Mouse (Mus musculus): ENCODE measurements around the gene Bpifb5. TPM values are rescaled to one million over a fixed set of nuclear protein-coding genes. Genes with fewer than 3 reads are reported as not detected.
A peak's percentile ranks its signal among the peaks of the same experiment; 100 is the strongest.
"Not testable (repeated sequence)": the region's sequence is repeated elsewhere in the genome, so short reads cannot be mapped to it uniquely, and the experiment has no call there.

Bpifb5 gene
- total RNA-seq (2021) = not detected
- long read RNA-seq, experiment 1 = 0 reads
- long read RNA-seq, experiment 2 = 0 reads

DNA sequence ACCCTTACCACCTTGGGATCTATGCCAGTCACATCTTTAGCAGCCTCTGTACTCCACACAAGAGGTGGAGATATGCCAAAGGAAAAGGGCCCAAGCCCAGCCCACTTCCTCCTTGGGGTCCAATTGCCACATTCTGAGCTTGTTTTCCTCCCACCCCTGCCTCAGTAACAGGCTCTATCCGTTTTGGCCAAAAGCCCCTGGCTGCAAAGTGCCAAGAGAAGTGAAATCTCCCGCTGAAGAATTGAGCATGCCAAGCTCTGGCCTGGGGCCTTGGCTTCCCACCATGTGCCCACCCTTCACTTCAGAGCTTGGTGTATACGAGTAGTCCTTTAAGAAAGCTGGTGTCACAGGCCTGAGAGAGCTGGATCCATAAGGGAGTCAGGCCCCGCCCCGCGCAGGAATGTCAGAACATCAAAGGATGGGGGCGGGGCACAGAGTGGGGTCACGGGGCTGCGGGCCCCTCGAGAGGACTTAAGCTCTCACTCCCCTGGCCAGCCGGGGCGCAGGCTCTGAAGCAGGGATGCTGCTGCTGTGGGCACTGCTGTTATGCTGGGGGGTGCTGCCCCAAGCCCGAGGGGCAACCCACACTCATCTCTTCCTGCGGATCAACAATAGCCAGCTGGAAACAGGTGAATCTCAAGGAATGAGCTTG lies at the start of gene Bpifb5:
Gene Bpifb5 (plus strand): TSS at position 478 of the 652 bp plus-strand sequence.
- intact Hi-C loops (cut with DNase I) = no loop called here
- peak; percentile 13 to 44 for DNase-seq (ENCODE audit: low spot score in 2 of 2)

DNA sequence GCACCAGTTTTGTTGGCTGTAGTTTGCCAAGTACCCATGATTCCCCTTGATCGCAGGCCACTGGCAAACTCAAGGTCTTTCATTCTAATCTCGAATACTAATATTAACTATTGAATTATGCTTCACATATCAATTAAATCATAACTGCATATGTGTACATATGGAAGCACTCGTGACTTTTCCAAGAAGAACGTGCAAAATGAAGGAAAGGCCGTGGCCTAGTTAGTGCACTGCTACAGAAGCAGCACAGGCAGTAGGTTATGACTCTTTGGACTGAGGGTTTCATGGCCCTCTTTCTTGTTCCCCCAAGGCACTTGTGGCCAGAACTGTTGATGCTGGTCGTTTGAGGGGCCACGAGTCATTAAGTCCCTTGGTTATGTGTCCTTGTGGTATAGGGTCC lies 41.6 kb upstream of the Bpifb5 start:
- intact Hi-C loops (cut with DNase I) = not testable (repeated sequence)

DNA sequence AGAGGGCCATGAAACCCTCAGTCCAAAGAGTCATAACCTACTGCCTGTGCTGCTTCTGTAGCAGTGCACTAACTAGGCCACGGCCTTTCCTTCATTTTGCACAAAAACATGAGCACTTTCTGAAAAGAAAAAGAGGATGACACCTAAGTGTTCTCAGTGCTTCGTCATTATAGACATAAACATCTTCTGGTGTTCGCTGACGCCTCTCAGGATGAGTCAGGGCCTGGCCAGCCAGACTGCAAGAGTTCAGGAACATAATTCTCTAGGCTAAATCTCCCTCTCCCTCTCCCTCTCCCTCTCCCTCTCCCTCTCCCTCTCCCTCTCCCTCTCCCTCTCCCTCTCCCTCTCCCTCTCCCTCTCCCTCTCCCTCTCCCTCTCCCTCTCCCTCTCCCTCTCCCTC lies 40.5 kb upstream of the Bpifb5 start:
- intact Hi-C loops (cut with DNase I); DNase-seq (ENCODE audit: low spot score in 2 of 2): not testable (repeated sequence)

More for the DNA sequence above, 41.6 kb upstream of the Bpifb5 start:
- DNase-seq (ENCODE audit: low spot score in 2 of 2) = not testable (repeated sequence)

DNA sequence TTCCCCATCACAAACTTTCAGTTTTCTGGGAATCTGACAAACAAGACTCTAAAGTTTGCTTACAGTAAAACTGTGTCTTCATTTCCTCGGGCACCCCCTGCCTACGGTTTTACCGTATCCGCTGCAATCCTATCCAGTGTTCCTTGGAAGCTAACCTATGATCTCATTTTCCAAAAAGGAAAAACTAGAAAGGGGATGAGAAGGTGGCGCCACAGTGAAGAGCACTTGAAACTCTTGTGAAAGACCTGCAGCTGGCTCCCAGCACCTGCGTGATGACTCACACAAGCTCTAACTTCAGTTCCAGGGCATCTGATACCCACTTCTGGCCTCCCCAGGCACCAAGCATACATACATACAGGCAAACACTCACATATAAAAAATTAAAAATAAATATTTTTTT lies 38.2 kb upstream of the Bpifb5 start:
- intact Hi-C loops (cut with DNase I) = no loop called here
- no peak for DNase-seq (ENCODE audit: low spot score in 2 of 2)

DNA sequence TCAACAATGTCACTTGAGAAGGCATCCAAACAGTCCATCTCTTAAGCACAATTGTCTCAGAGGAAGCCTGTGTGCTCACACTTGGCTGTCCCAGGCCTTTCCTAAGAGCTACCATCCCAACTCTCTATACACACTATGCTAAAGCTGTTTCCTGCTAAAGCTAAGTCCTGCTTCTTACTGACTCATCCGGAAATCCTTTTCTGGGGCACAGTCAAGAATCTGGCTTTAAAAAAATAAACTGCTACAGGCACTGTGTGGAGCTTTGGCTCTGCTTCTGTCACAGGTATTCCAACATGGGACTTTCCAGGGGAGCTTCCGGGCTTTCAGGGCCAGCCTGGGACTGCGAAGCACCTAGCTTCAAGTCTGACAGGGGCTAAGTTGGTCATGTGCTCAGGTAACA lies 37.8 kb upstream of the Bpifb5 start:
- intact Hi-C loops (cut with DNase I) = no loop called here
- no peak for DNase-seq (ENCODE audit: low spot score in 2 of 2)

DNA sequence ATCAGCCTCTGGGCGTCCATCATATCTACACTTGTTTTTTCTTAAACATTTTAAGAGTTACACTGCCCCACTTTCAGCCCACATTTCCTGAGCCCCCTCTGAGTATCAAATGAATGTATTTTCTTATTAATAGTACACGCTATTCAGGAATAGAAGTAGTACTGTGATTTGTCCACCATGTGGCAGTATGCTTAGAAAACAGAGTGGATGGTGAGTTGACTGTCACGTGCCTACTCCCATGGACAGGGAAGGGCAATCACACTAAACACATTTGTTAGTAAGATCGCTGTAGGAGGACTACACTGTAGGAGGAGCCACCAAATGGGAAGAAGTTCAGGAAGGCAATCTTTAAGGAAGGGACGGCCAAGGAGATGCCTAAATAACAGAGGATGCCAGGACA lies 36.1 kb upstream of the Bpifb5 start:
- intact Hi-C loops (cut with DNase I) = no loop called here
- no peak for DNase-seq (ENCODE audit: low spot score in 2 of 2)

DNA sequence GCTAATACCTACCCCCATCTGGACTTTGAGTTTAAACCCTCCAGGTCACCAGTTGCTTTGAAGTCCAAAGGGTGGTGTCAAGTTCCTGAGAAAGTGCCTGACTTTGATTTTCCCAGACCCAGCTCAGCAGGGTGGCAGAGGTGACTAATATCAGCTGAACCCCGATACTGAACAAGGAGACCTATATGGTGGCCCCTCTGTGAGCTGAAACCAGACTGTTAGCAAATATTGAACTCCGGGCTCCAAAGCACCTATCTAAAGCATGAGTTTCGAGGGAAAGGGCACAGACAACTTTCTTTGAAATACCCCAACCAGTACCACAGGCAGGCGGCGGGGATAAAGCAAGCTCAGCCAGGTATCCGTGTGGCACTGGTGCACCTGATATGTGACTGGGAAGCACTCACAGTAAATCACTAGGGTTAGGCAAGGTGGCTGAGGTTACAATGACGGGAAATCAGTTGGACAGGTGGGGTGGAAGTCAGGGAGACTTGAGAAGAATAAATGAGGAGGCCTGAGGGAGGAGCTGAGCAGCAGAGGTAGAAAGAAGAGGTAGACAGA lies 33.6 kb upstream of the Bpifb5 start:
- DNase-seq (ENCODE audit: low spot score in 2 of 2) = no peak
- intact Hi-C loops (cut with DNase I) = no loop called here

DNA sequence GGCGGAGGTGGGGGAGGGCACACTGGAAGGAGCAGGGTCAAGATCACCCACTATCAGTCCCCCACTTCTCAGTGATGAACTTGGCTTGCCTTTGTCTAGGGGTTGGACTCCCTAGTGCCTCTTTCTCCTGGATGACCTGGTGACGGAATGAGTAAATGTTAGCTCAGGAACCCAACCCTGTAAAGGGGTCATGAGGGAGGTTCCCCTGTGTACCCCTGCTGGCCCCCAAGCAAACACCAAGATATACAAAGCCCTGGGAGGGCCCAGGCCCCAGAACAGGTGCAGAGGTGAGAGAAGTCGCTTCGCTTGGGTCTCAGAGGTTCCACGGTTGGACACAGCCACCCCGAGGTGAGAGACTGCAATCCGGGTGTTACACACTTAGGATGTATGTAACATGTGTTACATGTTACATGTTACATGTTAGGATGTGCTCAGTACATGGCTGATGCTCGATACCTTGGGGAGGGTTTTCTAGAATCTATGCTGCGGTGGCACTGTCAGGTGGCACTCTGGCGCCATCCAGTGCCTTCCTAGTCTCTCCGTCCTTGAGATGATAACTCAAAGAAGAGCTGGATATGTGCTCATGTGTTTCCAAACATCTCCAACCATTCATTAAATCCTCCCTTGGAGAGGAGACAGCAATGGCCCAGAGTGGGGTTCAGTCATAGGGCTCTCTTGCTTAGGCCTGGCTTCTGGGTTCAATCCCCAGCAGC lies 32.8 kb upstream of the Bpifb5 start, which contains the start of gene Bpifb1:
Gene Bpifb1 (plus strand): TSS at position 273 of the 713 bp plus-strand sequence.
- intact Hi-C loops (cut with DNase I) = no loop called here
- DNase-seq (ENCODE audit: low spot score in 2 of 2) = no peak

DNA sequence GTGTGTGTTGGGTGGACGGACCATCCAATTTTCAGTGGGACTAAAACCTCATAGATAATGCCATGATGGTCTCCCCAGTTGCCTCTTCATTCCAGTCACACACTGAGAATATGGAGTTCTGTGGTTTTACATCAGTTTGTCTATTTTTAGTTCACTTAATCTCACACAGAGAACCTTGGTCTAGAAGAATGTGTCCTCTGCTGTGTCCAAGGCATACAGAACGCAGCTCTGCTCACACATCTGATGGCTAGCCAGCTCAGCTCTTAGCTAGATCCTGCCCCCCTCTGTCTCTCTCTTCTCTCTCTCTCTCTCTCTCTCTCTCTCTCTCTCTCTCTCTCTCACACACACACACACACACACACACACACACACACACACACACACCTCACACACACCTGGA lies 31.4 kb upstream of the Bpifb5 start:
- DNase-seq (ENCODE audit: low spot score in 2 of 2) = no peak
- intact Hi-C loops (cut with DNase I) = no loop called here

DNA sequence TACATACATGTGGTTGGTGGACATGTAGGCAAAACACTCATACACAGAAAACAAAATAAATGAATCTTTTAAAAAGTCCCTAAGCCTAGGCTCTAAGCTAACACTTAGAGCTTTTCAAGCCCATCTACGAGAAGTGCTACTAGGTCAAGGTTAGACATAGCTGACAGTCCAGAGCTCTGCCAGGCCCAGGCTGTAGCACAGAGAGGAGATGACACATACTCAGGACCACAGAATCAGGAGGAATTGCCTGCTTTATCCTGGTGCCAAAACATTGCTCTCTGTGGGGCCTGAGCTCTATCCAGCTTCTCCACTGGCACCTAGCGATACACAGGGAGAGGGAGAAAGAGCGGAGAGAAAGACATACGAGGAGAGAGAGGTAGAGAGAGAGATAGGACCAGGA lies 30.5 kb upstream of the Bpifb5 start:
- no peak for DNase-seq (ENCODE audit: low spot score in 2 of 2)
- intact Hi-C loops (cut with DNase I) = no loop called here

DNA sequence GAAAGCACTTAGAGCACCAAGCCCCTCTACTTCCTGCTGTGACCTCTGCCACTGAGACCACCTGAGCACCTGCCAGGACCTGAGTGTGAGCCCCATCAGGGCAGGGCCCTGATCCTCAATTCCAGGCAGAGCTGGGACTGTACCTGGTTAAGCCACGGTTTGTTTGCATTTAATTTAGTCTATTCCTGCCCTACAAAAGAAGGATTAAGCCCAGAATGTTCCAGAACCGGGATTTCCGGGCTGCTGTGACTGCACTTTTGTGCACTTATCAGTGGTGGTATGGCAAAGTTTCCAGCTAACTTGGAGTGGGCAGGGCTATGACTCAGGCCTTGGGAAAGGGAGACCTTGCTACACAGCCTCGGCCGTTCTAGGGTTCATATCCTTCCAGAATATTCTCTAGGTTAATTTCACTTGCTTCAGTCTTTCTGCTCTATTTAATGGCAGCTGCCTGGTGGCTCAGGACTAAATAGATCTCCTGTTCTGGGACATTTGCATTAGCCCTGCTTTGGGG lies 29.5 kb upstream of the Bpifb5 start:
- no peak for DNase-seq (ENCODE audit: low spot score in 2 of 2)
- intact Hi-C loops (cut with DNase I) = no loop called here

DNA sequence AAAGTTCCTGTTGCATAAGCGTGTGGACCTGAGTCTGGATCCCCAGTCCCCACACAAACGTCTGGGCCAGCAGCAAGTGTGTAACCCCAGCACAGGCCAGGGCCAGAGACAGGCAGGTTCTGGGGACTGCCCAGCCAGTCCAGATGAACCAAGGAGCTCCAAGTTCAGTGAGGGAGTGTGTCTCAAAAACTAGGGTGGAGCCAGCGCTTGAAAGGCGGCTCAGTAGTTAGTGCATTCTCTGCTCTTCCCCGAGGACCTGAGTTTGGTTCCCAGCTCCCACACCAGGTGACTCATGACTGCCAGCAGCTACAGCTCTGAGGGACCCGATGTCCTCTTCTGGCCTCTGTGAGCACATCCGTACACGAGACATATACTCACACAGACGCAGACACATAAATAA lies 26.5 kb upstream of the Bpifb5 start:
- no peak for DNase-seq (ENCODE audit: low spot score in 2 of 2)
- intact Hi-C loops (cut with DNase I) = no loop called here

DNA sequence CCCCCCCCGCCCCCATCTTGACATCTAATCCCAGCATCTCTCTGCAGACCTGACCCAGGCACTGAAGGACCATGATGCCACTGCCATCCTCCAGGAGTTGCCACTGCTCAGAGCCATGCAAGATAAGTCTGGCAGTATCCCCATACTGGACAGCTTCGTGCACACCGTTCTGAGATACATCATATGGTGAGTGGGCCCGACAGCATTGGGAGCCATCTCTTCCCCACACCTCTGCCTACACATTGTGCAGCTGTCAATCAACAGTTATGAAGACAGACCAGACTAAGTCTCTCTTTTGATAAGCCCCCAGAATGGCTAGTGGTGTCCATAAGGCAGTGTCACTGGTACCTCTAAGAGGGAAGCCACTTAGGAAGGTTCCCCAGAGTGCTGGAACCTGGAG lies 18.9 kb upstream of the Bpifb5 start:
- peak; percentile 48 to 63 for DNase-seq (ENCODE audit: low spot score in 2 of 2)
- intact Hi-C loops (cut with DNase I) = no loop called here

DNA sequence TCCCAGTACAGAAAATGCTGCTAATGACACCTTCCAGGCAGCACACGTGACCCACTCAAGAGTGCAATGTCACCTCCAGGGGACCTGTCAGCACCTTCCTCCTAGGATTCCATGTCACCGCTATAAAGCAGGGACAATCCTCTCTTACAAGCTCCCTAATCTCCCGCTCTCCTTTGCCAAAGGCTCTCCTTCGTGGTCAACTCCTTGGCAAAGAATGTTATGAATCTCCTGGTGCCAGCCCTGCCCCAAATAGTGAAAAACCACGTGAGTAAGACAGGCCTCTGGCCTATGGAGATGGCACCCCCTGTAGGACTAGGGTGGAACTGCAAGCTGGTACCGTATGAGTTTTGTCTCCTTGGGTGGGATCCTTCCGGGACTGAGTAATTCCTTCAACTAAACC lies 16.6 kb upstream of the Bpifb5 start:
- intact Hi-C loops (cut with DNase I) = no loop called here
- no peak for DNase-seq (ENCODE audit: low spot score in 2 of 2)

DNA sequence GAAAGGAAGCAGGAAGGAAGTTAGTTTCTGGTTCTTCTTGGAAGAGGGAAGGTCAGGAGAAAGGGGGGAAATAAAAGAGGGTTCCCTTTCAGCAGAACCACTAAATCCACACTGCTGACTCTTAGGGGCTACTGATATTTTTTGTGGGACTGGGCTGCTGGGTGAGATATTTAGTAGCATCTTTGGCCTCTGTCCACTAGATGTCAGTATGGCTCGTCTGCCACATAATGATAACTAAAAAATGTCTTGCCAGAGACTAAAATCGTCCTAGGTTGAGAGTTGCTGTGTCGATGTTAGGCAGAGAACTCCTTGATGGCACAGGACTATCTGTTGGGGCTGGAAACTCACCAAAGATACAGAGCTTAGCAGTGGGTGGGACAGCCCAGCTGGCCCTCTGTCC lies 14.4 kb upstream of the Bpifb5 start:
- peak; percentile 44 to 45 for DNase-seq (ENCODE audit: low spot score in 2 of 2)
- intact Hi-C loops (cut with DNase I) = no loop called here

DNA sequence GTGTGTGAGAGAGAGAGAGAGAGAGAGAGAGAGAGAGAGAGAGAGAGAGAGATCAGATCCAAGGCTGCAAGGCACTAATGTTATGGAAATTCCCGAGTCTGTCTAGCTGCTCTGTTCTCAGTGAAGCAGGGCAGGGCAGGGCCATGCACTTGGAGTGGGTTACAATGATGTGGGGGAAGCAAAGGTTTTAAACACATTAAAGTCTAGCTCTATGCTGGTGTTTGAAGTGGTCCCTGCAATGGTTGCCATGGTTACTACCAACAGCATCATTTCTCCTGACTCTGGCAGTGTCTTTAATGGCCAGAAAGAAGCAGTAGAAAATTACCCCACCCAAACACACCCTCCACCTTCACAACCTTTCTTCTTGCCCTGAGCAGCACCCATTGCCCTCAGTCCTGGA lies 12.4 kb upstream of the Bpifb5 start:
- DNase-seq (ENCODE audit: low spot score in 2 of 2) = no peak
- intact Hi-C loops (cut with DNase I) = loop anchor here (5.0 kb wide), 1 partner anchor 81 kb away; no protein-coding TSS in a partner anchor

DNA sequence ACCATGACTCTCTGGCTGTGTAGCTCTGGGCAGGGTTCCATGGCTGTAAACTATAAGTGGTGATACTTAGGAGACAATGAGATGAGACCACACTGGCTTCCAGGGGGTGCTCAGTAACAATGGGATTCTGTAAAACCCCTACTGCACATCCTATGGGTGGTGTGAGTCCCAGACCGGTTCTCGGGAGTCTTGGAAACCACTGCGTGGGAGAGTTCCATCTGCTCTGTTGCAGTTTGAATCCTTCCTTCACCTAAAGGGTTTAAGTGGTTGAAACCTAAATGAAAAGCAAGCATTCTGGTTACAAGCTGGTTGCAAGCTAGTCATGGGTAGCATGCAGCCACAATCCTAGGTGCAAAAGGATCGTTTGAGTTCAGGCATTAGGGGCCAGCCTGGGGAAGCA lies 11.7 kb upstream of the Bpifb5 start:
- peak; percentile 68 to 87 for DNase-seq (ENCODE audit: low spot score in 2 of 2)
- intact Hi-C loops (cut with DNase I) = loop anchor here (1.0 to 5.0 kb wide), 2 partner anchors 80 to 167 kb away; no protein-coding TSS in a partner anchor

DNA sequence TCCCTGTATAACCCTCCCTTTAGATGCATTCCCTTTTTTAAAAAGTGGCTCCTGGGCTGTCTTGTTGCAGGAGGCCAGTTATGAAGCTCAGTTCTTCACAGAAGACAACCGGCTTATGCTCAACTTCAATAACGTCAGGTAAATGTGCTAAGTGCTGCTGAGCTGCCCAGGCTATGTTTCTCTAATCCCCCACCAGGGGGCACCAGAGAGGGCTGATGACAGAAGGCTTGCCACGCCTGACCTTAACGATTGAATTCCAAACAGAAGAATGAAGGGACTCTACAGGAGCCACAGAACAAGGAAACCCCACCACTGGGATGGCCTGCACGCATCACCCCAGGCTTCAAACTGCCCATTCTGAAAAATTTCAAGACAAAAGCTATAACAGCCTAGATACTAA lies 8.4 kb upstream of the Bpifb5 start:
- intact Hi-C loops (cut with DNase I) = no loop called here

DNA sequence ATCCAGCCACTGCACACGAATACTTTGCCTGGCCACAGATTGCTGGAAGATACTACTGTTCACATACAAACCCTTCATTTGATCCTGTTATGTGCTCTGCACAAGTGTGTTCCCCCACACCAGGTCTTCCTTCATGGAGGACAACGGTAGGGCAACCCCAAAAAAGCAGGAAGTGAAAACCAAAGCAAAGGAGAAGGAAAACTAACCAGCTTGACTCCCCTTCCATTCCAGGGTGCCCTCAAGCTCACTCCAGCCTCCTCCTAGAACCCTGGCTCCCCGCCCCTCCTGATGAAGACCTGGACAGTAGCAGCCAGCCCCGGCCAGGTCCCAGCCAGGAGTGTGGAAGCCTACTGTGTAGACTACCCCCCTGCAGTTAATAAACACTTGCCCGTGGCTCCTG lies 3.6 kb upstream of the Bpifb5 start:
- DNase-seq (ENCODE audit: low spot score in 2 of 2) = no peak
- intact Hi-C loops (cut with DNase I) = no loop called here

More for the DNA sequence above, 8.4 kb upstream of the Bpifb5 start:
- peak in 1 of 2 experiments; percentile 67 for DNase-seq (ENCODE audit: low spot score in 2 of 2)

DNA sequence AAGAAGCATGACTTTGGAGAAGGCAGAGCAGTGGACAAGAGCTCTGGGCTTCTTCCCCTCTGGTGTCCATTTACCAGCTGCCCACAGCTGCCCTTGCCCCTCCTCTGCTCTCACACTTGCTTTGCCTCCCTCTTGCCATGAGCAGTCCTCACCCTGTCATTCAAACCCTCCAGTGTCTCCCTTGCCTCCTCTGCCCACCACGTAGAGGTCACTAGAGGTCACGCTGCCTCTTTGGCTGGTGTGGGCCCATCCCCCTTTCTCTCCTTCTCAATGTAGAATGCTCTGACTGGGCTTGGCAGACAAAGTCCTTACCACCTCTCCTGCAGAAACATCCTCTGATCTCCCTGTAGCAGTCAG lies 353 bp downstream of the Bpifb5 start:
- no peak for DNase-seq (ENCODE audit: low spot score in 2 of 2)
- intact Hi-C loops (cut with DNase I) = no loop called here

DNA sequence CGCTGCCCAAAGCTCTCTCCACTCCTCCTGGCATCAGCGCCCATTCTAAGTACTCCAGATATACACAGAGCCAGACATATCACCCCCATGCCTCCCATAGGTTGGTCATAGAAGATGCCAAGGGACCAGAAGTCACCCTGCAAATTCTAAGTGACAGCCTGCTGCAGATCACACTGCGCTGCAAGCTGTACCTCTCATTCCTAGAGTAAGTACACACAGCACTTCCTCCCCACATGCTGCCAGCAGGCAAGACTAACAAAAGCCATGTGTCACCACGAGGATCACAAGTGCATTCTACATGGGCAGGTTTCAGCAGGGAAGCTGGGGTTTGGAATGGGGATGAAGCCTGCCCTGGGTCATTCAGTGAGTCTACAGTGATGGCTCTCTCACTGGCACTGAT lies 3.4 kb downstream of the Bpifb5 start:
- intact Hi-C loops (cut with DNase I) = no loop called here
- DNase-seq (ENCODE audit: low spot score in 2 of 2) = no peak
